Mouse (Mus musculus) neural tube, embryonic 12.5 days (tissue): ENCODE measurements at regions not wholly inside any gene's neighbourhood (a gene's known extent, or its start where the extent isn't known, plus 50 kb on each side); places are given as distances from the start of the nearest gene placed in this dataset.
"Not testable (repeated sequence)": the region's sequence is repeated elsewhere in the genome, so short reads cannot be mapped to it uniquely, and the experiment has no call there.

ENCODE experiments used
- ATAC-seq: fragments of 200-750 bp; cut with Nextera tagmentation; 2 replicates; pipeline ENCODE4 v1.8.0; 2017; ENCODE audit warnings: low read depth, mild to moderate bottlenecking, moderate TSS enrichment, moderate library complexity; ENCODE audit not compliant: low FRiP score
- H3K27ac ChIP-seq: fragments of 300-500 bp; sonication (generic); 2 replicates; pipeline ENCODE4 v1.5.1; 2016
- H3K27me3 ChIP-seq: fragments of 300-500 bp; sonication (generic); replicated peaks from 2 replicates; pipeline ENCODE4 v1.6.1; 2016; ENCODE audit warnings: mild to moderate bottlenecking
- H3K36me3 ChIP-seq: fragments of 300-500 bp; sonication (generic); 2 replicates; pipeline ENCODE4 v1.6.1; 2016; ENCODE audit warnings: mild to moderate bottlenecking
- H3K4me1 ChIP-seq: fragments of 300-500 bp; sonication (generic); 2 replicates; pipeline ENCODE4 v1.6.1; 2016
- H3K4me2 ChIP-seq: fragments of 300-500 bp; sonication (generic); replicated peaks from 2 replicates; pipeline ENCODE4 v1.6.1; 2016; ENCODE audit warnings: mild to moderate bottlenecking
- H3K4me3 ChIP-seq: fragments of 300-500 bp; sonication (generic); 2 replicates; pipeline ENCODE4 v1.5.1; 2016
- H3K9ac ChIP-seq: fragments of 300-500 bp; sonication (generic); 2 replicates; pipeline ENCODE4 v1.6.1; 2016; ENCODE audit warnings: mild to moderate bottlenecking
- H3K9me3 ChIP-seq: fragments of 300-500 bp; sonication (generic); 2 replicates; pipeline ENCODE4 v1.6.1; 2016; ENCODE audit warnings: mild to moderate bottlenecking
- WGBS: fragments of 180-500 bp; shearing (Covaris S2); methylation state at CpG from one replicate; pipeline ENCODE4 v1.1.7; 2016; 5-methylcytosine and 5-hydroxymethylcytosine counted together

GRCm38 (mm10) chr7:92984701-92985682 lies 94.7 kb upstream of the Fam181b start:
- Histone ChIP-seq H3K27ac (no peak overlapping the region), H3K9ac (no peak overlapping the region), H3K4me3 (no peak overlapping the region), H3K27me3 (no peaks in the 10 kb centered on the region), H3K4me1 (0 out of 2 replicates have a peak, but pooled peaks cover 3% of the 10 kb centered on the region), H3K36me3 (no peaks in the 10 kb centered on the region), H3K9me3 (no peaks in the 10 kb centered on the region), H3K4me2 (peak overlapping the region; percentile 43)
- ATAC-seq = peak; percentile 90
- WGBS = 32% methylated on average over 18 of the region's 18 CpGs

- WGBS = 66% methylated on average over 2 of the region's 2 CpGs
- H3K9me3 ChIP-seq = no peaks in the 10 kb centered on the region
- no peaks in the 10 kb centered on the region for H3K27me3 ChIP-seq
- H3K36me3 ChIP-seq = no peaks in the 10 kb centered on the region
- H3K9ac ChIP-seq = no peak overlapping the region
- H3K4me1 ChIP-seq = 0 out of 2 replicates have a peak, but pooled peaks cover 3% of the 10 kb centered on the region
- H3K4me3 ChIP-seq = no peak overlapping the region
- no peak for ATAC-seq
- no peak overlapping the region for H3K4me2 ChIP-seq
- no peak overlapping the region for H3K27ac ChIP-seq
Observed at GRCm38 (mm10) chr7:92985683-92986070, 94.0 kb upstream of the Fam181b start.

GRCm38 (mm10) chr7:92998886-92999285 lies 80.8 kb upstream of the Fam181b start:
- H3K4me2 ChIP-seq = no peak overlapping the region
- H3K27ac ChIP-seq = no peak overlapping the region
- no peaks in the 10 kb centered on the region for H3K27me3 ChIP-seq
- H3K9ac ChIP-seq = no peak overlapping the region
- H3K4me3 ChIP-seq = no peak overlapping the region
- H3K4me1 ChIP-seq = no peaks in the 10 kb centered on the region
- H3K9me3 ChIP-seq = no peaks in the 10 kb centered on the region
- no peak for ATAC-seq
- H3K36me3 ChIP-seq = no peaks in the 10 kb centered on the region
- WGBS = 73% methylated on average over 3 of the region's 3 CpGs

GRCm38 (mm10) chr7:93006694-93007231 lies 72.9 kb upstream of the Fam181b start:
- not testable (repeated sequence) for ATAC-seq, H3K36me3 ChIP-seq, H3K9ac ChIP-seq, H3K4me2 ChIP-seq, H3K9me3 ChIP-seq, H3K27ac ChIP-seq, H3K4me3 ChIP-seq, H3K4me1 ChIP-seq, H3K27me3 ChIP-seq
- WGBS = 43% methylated on average over 5 of the region's 5 CpGs

- 66% methylated on average over 4 of the region's 4 CpGs for WGBS
Observed at GRCm38 (mm10) chr7:93007721-93008120, 71.9 kb upstream of the Fam181b start.

GRCm38 (mm10) chr7:93019390-93019789 lies 60.3 kb upstream of the Fam181b start:
- 82% methylated on average over 1 of the region's 1 CpGs for WGBS
- no peak overlapping the region for H3K4me3 ChIP-seq
- H3K4me2 ChIP-seq = no peak overlapping the region
- H3K27me3 ChIP-seq = no peaks in the 10 kb centered on the region
- H3K27ac ChIP-seq = no peak overlapping the region
- ATAC-seq = no peak
- H3K9ac ChIP-seq = no peak overlapping the region
- no peaks in the 10 kb centered on the region for H3K9me3 ChIP-seq
- H3K4me1 ChIP-seq = no peaks in the 10 kb centered on the region
- H3K36me3 ChIP-seq = no peaks in the 10 kb centered on the region

More at GRCm38 (mm10) chr7:93007721-93008120, 71.9 kb upstream of the Fam181b start:
- H3K4me3 ChIP-seq = no peak overlapping the region
- no peak overlapping the region for H3K27ac ChIP-seq
- no peaks in the 10 kb centered on the region for H3K9me3 ChIP-seq
- H3K9ac ChIP-seq = no peak overlapping the region
- ATAC-seq = no peak
- H3K4me1 ChIP-seq = no peaks in the 10 kb centered on the region
- no peaks in the 10 kb centered on the region for H3K36me3 ChIP-seq
- no peak overlapping the region for H3K4me2 ChIP-seq
- H3K27me3 ChIP-seq = no peaks in the 10 kb centered on the region

- H3K4me1 ChIP-seq = peaks cover 5% of the 10 kb centered on the region; the same call in 1 of the 2 replicates
- WGBS = 71% methylated on average over 5 of the region's 5 CpGs
- H3K4me3 ChIP-seq = no peak overlapping the region
- H3K27me3 ChIP-seq = no peaks in the 10 kb centered on the region
- H3K27ac ChIP-seq = no peak overlapping the region
- H3K9me3 ChIP-seq = no peaks in the 10 kb centered on the region
- H3K9ac ChIP-seq = no peak overlapping the region
- no peak overlapping the region for H3K4me2 ChIP-seq
- no peak for ATAC-seq
- H3K36me3 ChIP-seq = no peaks in the 10 kb centered on the region
Observed at GRCm38 (mm10) chr7:93023489-93024130, 56.1 kb upstream of the Fam181b start.

- Histone ChIP-seq H3K4me2 (no peak overlapping the region), H3K9me3 (no peaks in the 10 kb centered on the region), H3K9ac (no peak overlapping the region), H3K4me1 (peaks cover 5% of the 10 kb centered on the region; the same call in 1 of the 2 replicates), H3K27ac (no peak overlapping the region), H3K36me3 (no peaks in the 10 kb centered on the region), H3K27me3 (no peaks in the 10 kb centered on the region), H3K4me3 (no peak overlapping the region)
- ATAC-seq = peak; percentile 63
- 10% methylated on average over 4 of the region's 4 CpGs for WGBS
Observed at GRCm38 (mm10) chr7:93026231-93026630, 53.4 kb upstream of the Fam181b start.
